Mouse (Mus musculus): Measurements from ENCODE around the gene Vps45. TPM values are rescaled to one million over a fixed set of nuclear protein-coding genes. Genes with fewer than 3 reads are reported as not detected.

The Vps45 gene
- total and polyA plus RNA-seq, 3 experiments = 6.1 to 28.7 (median 16.1) TPM

GRCm38 (mm10) chr3:96031991-96032651, 26.1 kb downstream of the Vps45 start:
- no peak for TF ChIP-seq GATA2 (IDR thresholded peaks at IDR 0.05; ENCODE audit: borderline replicate concordance, low read depth, low read length)
- TF ChIP-seq GATA1 (IDR thresholded peaks at IDR 0.05; ENCODE audit: borderline replicate concordance, low read length) = no peak
- no peak for TF ChIP-seq CTCF (IDR thresholded peaks at IDR 0.05; ENCODE audit: low read depth, low read length)
- no peak for TF ChIP-seq TAL1 (conservative IDR thresholded peaks at IDR 0.05; ENCODE audit: low read depth, low read length)
- no peak for TF ChIP-seq POLR2AphosphoS5 (IDR thresholded peaks at IDR 0.05; ENCODE audit: insufficient replicate concordance, low read depth, low read length)
- no peak for DNase-seq (ENCODE audit: low spot score)
- H3K4me3 ChIP-seq (ENCODE audit: low read depth, low read length) = no peak overlapping the region
- ATAC-seq (ENCODE audit: extremely low read depth, insufficient number of reproducible peaks, low FRiP score, poor library complexity, severe bottlenecking) = no peak
- peaks cover 49% of the 10 kb centered on the region for H3K36me3 ChIP-seq (replicated peaks)
- H3K4me1 ChIP-seq (ENCODE audit: insufficient read depth, low read depth, low read length) = peaks cover 19% of the 10 kb centered on the region
- H3K9me3 ChIP-seq (replicated peaks) = no peaks in the 10 kb centered on the region
- H3K27me3 ChIP-seq (ENCODE audit: insufficient read depth, low read length) = no peaks in the 10 kb centered on the region

- DNase-seq (ENCODE audit: low spot score) (no peak), ATAC-seq (ENCODE audit: extremely low read depth, insufficient number of reproducible peaks, low FRiP score, poor library complexity, severe bottlenecking) (no peak)
- peaks cover 44% of the 10 kb centered on the region for H3K36me3 ChIP-seq (replicated peaks)
- no peak for TF ChIP-seq GATA1 (IDR thresholded peaks at IDR 0.05; ENCODE audit: borderline replicate concordance, low read length)
- no peak for TF ChIP-seq CTCF (IDR thresholded peaks at IDR 0.05; ENCODE audit: low read depth, low read length)
- TF ChIP-seq POLR2AphosphoS5 (IDR thresholded peaks at IDR 0.05; ENCODE audit: insufficient replicate concordance, low read depth, low read length) = no peak
- TF ChIP-seq GATA2 (IDR thresholded peaks at IDR 0.05; ENCODE audit: borderline replicate concordance, low read depth, low read length) = no peak
- TF ChIP-seq TAL1 (conservative IDR thresholded peaks at IDR 0.05; ENCODE audit: low read depth, low read length) = no peak
- H3K4me3 ChIP-seq (ENCODE audit: low read depth, low read length) = no peak overlapping the region
- H3K27me3 ChIP-seq (ENCODE audit: insufficient read depth, low read length) = no peaks in the 10 kb centered on the region
- no peaks in the 10 kb centered on the region for H3K9me3 ChIP-seq (replicated peaks)
- H3K4me1 ChIP-seq (ENCODE audit: insufficient read depth, low read depth, low read length) = peaks cover 21% of the 10 kb centered on the region
These were observed 28.5 kb downstream of the Vps45 start for GRCm38 (mm10) chr3:96029766-96030165.

- TF ChIP-seq GATA2 (IDR thresholded peaks at IDR 0.05; ENCODE audit: borderline replicate concordance, low read depth, low read length) = no peak
- H3K36me3 ChIP-seq (replicated peaks) = peaks cover 41% of the 10 kb centered on the region
- no peaks in the 10 kb centered on the region for H3K27me3 ChIP-seq (ENCODE audit: insufficient read depth, low read length)
- H3K4me1 ChIP-seq (ENCODE audit: insufficient read depth, low read depth, low read length) = peaks cover 21% of the 10 kb centered on the region
- ATAC-seq (ENCODE audit: extremely low read depth, insufficient number of reproducible peaks, low FRiP score, poor library complexity, severe bottlenecking) (no peak), DNase-seq (ENCODE audit: low spot score) (no peak)
- H3K4me3 ChIP-seq (ENCODE audit: low read depth, low read length) = no peak overlapping the region
- H3K9me3 ChIP-seq (replicated peaks) = no peaks in the 10 kb centered on the region
These were observed 28.9 kb downstream of the Vps45 start for GRCm38 (mm10) chr3:96029336-96029735.

GRCm38 (mm10) chr3:96027875-96028274, 30.4 kb downstream of the Vps45 start:
- H3K4me3 ChIP-seq (ENCODE audit: low read depth, low read length) = no peak overlapping the region
- no peak for DNase-seq (ENCODE audit: low spot score)
- no peak for TF ChIP-seq GATA2 (IDR thresholded peaks at IDR 0.05; ENCODE audit: borderline replicate concordance, low read depth, low read length)
- no peak for TF ChIP-seq POLR2AphosphoS5 (IDR thresholded peaks at IDR 0.05; ENCODE audit: insufficient replicate concordance, low read depth, low read length)
- no peak for TF ChIP-seq CTCF (IDR thresholded peaks at IDR 0.05; ENCODE audit: low read depth, low read length)
- TF ChIP-seq TAL1 (conservative IDR thresholded peaks at IDR 0.05; ENCODE audit: low read depth, low read length) = no peak
- no peaks in the 10 kb centered on the region for H3K27me3 ChIP-seq (ENCODE audit: insufficient read depth, low read length)
- no peaks in the 10 kb centered on the region for H3K9me3 ChIP-seq (replicated peaks)
- no peak for ATAC-seq (ENCODE audit: extremely low read depth, insufficient number of reproducible peaks, low FRiP score, poor library complexity, severe bottlenecking)
- peaks cover 15% of the 10 kb centered on the region for H3K4me1 ChIP-seq (ENCODE audit: insufficient read depth, low read depth, low read length)
- H3K36me3 ChIP-seq (replicated peaks) = peaks cover 37% of the 10 kb centered on the region

GRCm38 (mm10) chr3:96027145-96027544, 31.1 kb downstream of the Vps45 start:
- H3K27me3 ChIP-seq (ENCODE audit: insufficient read depth, low read length) = no peaks in the 10 kb centered on the region
- TF ChIP-seq GATA1 (IDR thresholded peaks at IDR 0.05; ENCODE audit: borderline replicate concordance, low read length) (no peak), TAL1 (conservative IDR thresholded peaks at IDR 0.05; ENCODE audit: low read depth, low read length) (no peak)
- peaks cover 18% of the 10 kb centered on the region for H3K4me1 ChIP-seq (ENCODE audit: insufficient read depth, low read depth, low read length)
- ATAC-seq (ENCODE audit: extremely low read depth, insufficient number of reproducible peaks, low FRiP score, poor library complexity, severe bottlenecking) (no peak), DNase-seq (ENCODE audit: low spot score) (no peak)
- no peaks in the 10 kb centered on the region for H3K9me3 ChIP-seq (replicated peaks)
- H3K36me3 ChIP-seq (replicated peaks) = peaks cover 35% of the 10 kb centered on the region
- no peak overlapping the region for H3K4me3 ChIP-seq (ENCODE audit: low read depth, low read length)

- H3K4me3 ChIP-seq (ENCODE audit: low read depth, low read length) = no peak overlapping the region
- DNase-seq (ENCODE audit: low spot score) = peak; percentile 24
These were observed 36.7 kb downstream of the Vps45 start for GRCm38 (mm10) chr3:96021421-96022128.

More at GRCm38 (mm10) chr3:96021421-96022128, 36.7 kb downstream of the Vps45 start:
- no peaks in the 10 kb centered on the region for H3K9me3 ChIP-seq (replicated peaks)
- peaks cover 33% of the 10 kb centered on the region for H3K4me1 ChIP-seq (ENCODE audit: insufficient read depth, low read depth, low read length)
- peak; percentile 54 for ATAC-seq (ENCODE audit: extremely low read depth, insufficient number of reproducible peaks, low FRiP score, poor library complexity, severe bottlenecking)
- peaks cover 19% of the 10 kb centered on the region for H3K36me3 ChIP-seq (replicated peaks)
- TF ChIP-seq GATA1 (IDR thresholded peaks at IDR 0.05; ENCODE audit: borderline replicate concordance, low read length) = no peak
- no peak for TF ChIP-seq TAL1 (conservative IDR thresholded peaks at IDR 0.05; ENCODE audit: low read depth, low read length)
- no peak for TF ChIP-seq CTCF (IDR thresholded peaks at IDR 0.05; ENCODE audit: low read depth, low read length)
- TF ChIP-seq GATA2 (IDR thresholded peaks at IDR 0.05; ENCODE audit: borderline replicate concordance, low read depth, low read length) = no peak
- no peak for TF ChIP-seq POLR2AphosphoS5 (IDR thresholded peaks at IDR 0.05; ENCODE audit: insufficient replicate concordance, low read depth, low read length)
- H3K27me3 ChIP-seq (ENCODE audit: insufficient read depth, low read length) = no peaks in the 10 kb centered on the region
